16 mouse cellular contexts compared by ENCODE assay signal in the genomic region with DNA sequence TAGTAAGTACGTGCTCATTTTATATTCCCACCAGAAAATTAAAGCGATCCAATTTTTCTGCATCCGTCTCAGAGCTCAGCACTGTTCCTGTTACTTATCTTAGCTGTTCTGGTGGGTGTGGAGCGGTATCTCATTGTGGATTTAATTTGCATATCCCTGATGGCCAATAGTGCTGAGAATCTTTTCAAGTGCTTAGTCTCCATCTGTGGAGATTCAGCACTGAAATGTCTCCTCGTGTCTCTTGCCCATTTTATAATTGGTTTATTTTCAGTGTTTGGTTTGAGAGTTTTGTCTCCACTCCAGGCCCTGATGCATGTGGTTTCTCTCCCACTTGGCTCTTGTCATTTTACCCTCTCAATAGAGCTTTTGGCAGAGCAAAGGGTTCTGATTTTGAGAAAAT.
DNase-seq lines count a peak whose midpoint lies in the region; ATAC-seq and TF ChIP-seq lines count a peak whose summit lies in the region.
"Had no signal": no experiment of that assay in that cellular context is flagged by ENCODE, and none has a peak within 500 bp of the region (broad histone marks: within the 10 kb centered on the region; RNA-seq: fewer than 3 reads in every experiment).

No protein-coding gene starts in this region.

- ATAC-seq in forebrain, postnatal 0 days: peak; percentile 95
- ATAC-seq in forebrain, embryonic 12.5 days (ENCODE audit: low FRiP score): no peak
- ATAC-seq in midbrain, embryonic 14.5 days (ENCODE audit: low FRiP score, low TSS enrichment): no peak
- ATAC-seq in liver, postnatal 0 days: no peak
- ATAC-seq: lung, postnatal 0 days had no signal

- no peak overlapping the region for H3K27ac ChIP-seq in forebrain, postnatal 0 days (ENCODE audit: low read depth, low read length)
- H3K27ac ChIP-seq in forebrain, embryonic 12.5 days: no peak overlapping the region
- no peak overlapping the region for H3K27ac ChIP-seq in midbrain, embryonic 14.5 days (replicated peaks; ENCODE audit: low read depth, low read length)
- H3K27ac ChIP-seq in midbrain, embryonic 10.5 days (replicated peaks): no peak overlapping the region
- H3K27ac ChIP-seq in left cerebral cortex, adult 2 months: peak overlapping the region; percentile 76
- H3K27ac ChIP-seq in liver, postnatal 0 days (ENCODE audit: low read depth): no peak overlapping the region
- H3K27ac ChIP-seq: embryonic facial prominence, embryonic 10.5 days; gastrocnemius, adult 2 months; liver, embryonic 13.5 days; stomach, embryonic 15.5 days had no signal

- H3K36me3 ChIP-seq in forebrain, postnatal 0 days (ENCODE audit: insufficient read depth): no peaks in the 10 kb centered on the region
- no peaks in the 10 kb centered on the region for H3K36me3 ChIP-seq in forebrain, embryonic 12.5 days (replicated peaks)
- H3K36me3 ChIP-seq in midbrain, embryonic 14.5 days (ENCODE audit: control insufficient read depth, insufficient read depth, low read length): no peaks in the 10 kb centered on the region
- H3K36me3 ChIP-seq in midbrain, embryonic 10.5 days: no peaks in the 10 kb centered on the region
- H3K36me3 ChIP-seq in liver, postnatal 0 days (replicated peaks; ENCODE audit: insufficient read depth, low read length): no peaks in the 10 kb centered on the region
- H3K36me3 ChIP-seq: embryonic facial prominence, embryonic 10.5 days; liver, embryonic 13.5 days; stomach, embryonic 15.5 days had no signal

- no peak for TF ChIP-seq CTCF in forebrain, postnatal 0 days (IDR thresholded peaks at IDR 0.05; ENCODE audit: low read depth)
- no peak for TF ChIP-seq CTCF in left cerebral cortex, adult 2 months (IDR thresholded peaks at IDR 0.05)
- no peak for TF ChIP-seq CTCF in liver, postnatal 0 days (IDR thresholded peaks at IDR 0.05; ENCODE audit: low read depth)

- TF ChIP-seq EP300 in liver, postnatal 0 days (IDR thresholded peaks at IDR 0.05; ENCODE audit: low read depth): no peak

- 52% methylated on average over 5 of the region's 5 CpGs for WGBS in forebrain, postnatal 0 days
- 85% methylated on average over 5 of the region's 5 CpGs for WGBS in forebrain, embryonic 12.5 days
- 52% methylated on average over 5 of the region's 5 CpGs for WGBS in midbrain, embryonic 14.5 days
- 87% methylated on average over 5 of the region's 5 CpGs for WGBS in midbrain, embryonic 10.5 days
- WGBS in liver, postnatal 0 days (ENCODE audit: insufficient replicate concordance): 80% methylated on average over 5 of the region's 5 CpGs

- intact Hi-C loops in left cerebral cortex, adult 2 months (cut with DNase I): no loop called here
- intact Hi-C loops in heart, postnatal 36 days (cut with DNase I): no loop called here

- peak; percentile 60 for DNase-seq in forebrain, postnatal 0 days
- peak; percentile 15 for DNase-seq in midbrain, embryonic 14.5 days
- DNase-seq in midbrain, embryonic 10.5 days (ENCODE audit: low spot score): no peak
- DNase-seq in brain, embryonic 18.5 days (ENCODE audit: low read depth, low spot score): peak; percentile 50
- no peak for DNase-seq in left cerebral cortex, adult 2 months (ENCODE audit: extremely low spot score in 1 of 2, low spot score in 2 of 2)
- no peak for DNase-seq in liver, postnatal 0 days
- no peak for DNase-seq in heart, postnatal 36 days
- DNase-seq: adrenal gland, adult 2 months; cerebellum, adult 18-20 months; cerebellum, postnatal 36 days; gastrocnemius, adult 2 months; liver, embryonic 13.5 days had no signal

- no peak overlapping the region for H3K4me3 ChIP-seq in forebrain, postnatal 0 days (ENCODE audit: low read depth, low read length)
- H3K4me3 ChIP-seq in forebrain, embryonic 12.5 days (replicated peaks): no peak overlapping the region
- no peak overlapping the region for H3K4me3 ChIP-seq in midbrain, embryonic 14.5 days (replicated peaks; ENCODE audit: low read depth, low read length)
- no peak overlapping the region for H3K4me3 ChIP-seq in midbrain, embryonic 10.5 days
- no peak overlapping the region for H3K4me3 ChIP-seq in left cerebral cortex, adult 2 months
- H3K4me3 ChIP-seq in liver, postnatal 0 days (ENCODE audit: low read depth, low read length): no peak overlapping the region
- H3K4me3 ChIP-seq: embryonic facial prominence, embryonic 10.5 days; gastrocnemius, adult 2 months; liver, embryonic 13.5 days; stomach, embryonic 15.5 days had no signal

- no peak overlapping the region for H3K4me2 ChIP-seq in forebrain, postnatal 0 days (ENCODE audit: low read depth)
- H3K4me2 ChIP-seq in forebrain, embryonic 12.5 days: no peak overlapping the region
- H3K4me2 ChIP-seq in midbrain, embryonic 14.5 days (ENCODE audit: low read length): no peak overlapping the region
- no peak overlapping the region for H3K4me2 ChIP-seq in liver, postnatal 0 days (ENCODE audit: low read depth, low read length)
- H3K4me2 ChIP-seq: liver, embryonic 13.5 days; stomach, embryonic 15.5 days had no signal

- no peak overlapping the region for H3K9ac ChIP-seq in forebrain, postnatal 0 days
- H3K9ac ChIP-seq in forebrain, embryonic 12.5 days: no peak overlapping the region
- H3K9ac ChIP-seq in midbrain, embryonic 14.5 days (replicated peaks; ENCODE audit: low read length): no peak overlapping the region
- no peak overlapping the region for H3K9ac ChIP-seq in liver, postnatal 0 days (replicated peaks)
- H3K9ac ChIP-seq: liver, embryonic 13.5 days; stomach, embryonic 15.5 days had no signal

- no peaks in the 10 kb centered on the region for H3K27me3 ChIP-seq in forebrain, postnatal 0 days (ENCODE audit: insufficient read depth, low read length)
- H3K27me3 ChIP-seq in forebrain, embryonic 12.5 days: no peaks in the 10 kb centered on the region
- H3K27me3 ChIP-seq in midbrain, embryonic 14.5 days (ENCODE audit: control insufficient read depth, insufficient read depth, low read length): no peaks in the 10 kb centered on the region
- H3K27me3 ChIP-seq in midbrain, embryonic 10.5 days (ENCODE audit: low read depth, poor library complexity, severe bottlenecking): no peaks in the 10 kb centered on the region
- no peaks in the 10 kb centered on the region for H3K27me3 ChIP-seq in liver, postnatal 0 days (ENCODE audit: insufficient read depth, low read length)
- H3K27me3 ChIP-seq: liver, embryonic 13.5 days; stomach, embryonic 15.5 days had no signal

- no peaks in the 10 kb centered on the region for H3K9me3 ChIP-seq in forebrain, postnatal 0 days (ENCODE audit: low read length)
- no peaks in the 10 kb centered on the region for H3K9me3 ChIP-seq in forebrain, embryonic 12.5 days
- no peaks in the 10 kb centered on the region for H3K9me3 ChIP-seq in midbrain, embryonic 14.5 days (ENCODE audit: control insufficient read depth, low read length)
- no peaks in the 10 kb centered on the region for H3K9me3 ChIP-seq in midbrain, embryonic 10.5 days (replicated peaks)
- H3K9me3 ChIP-seq in liver, postnatal 0 days (ENCODE audit: low read length): no peaks in the 10 kb centered on the region
- H3K9me3 ChIP-seq: embryonic facial prominence, embryonic 10.5 days; liver, embryonic 13.5 days; stomach, embryonic 15.5 days had no signal

- no peaks in the 10 kb centered on the region for H3K4me1 ChIP-seq in forebrain, postnatal 0 days (ENCODE audit: insufficient read depth)
- no peaks in the 10 kb centered on the region for H3K4me1 ChIP-seq in forebrain, embryonic 12.5 days
- no peaks in the 10 kb centered on the region for H3K4me1 ChIP-seq in midbrain, embryonic 14.5 days (ENCODE audit: control insufficient read depth, insufficient read depth, low read length)
- peaks cover 3% of the 10 kb centered on the region; the same call in 1 of the 2 replicates for H3K4me1 ChIP-seq in midbrain, embryonic 10.5 days
- no peaks in the 10 kb centered on the region for H3K4me1 ChIP-seq in liver, postnatal 0 days (ENCODE audit: insufficient read depth)
- H3K4me1 ChIP-seq: embryonic facial prominence, embryonic 10.5 days; liver, embryonic 13.5 days; stomach, embryonic 15.5 days had no signal

Comparison
In these comparisons a context has a peak if more than half of its experiments do, and no peak if none do; other contexts are left out.
1. DNase-seq: peak in forebrain, postnatal 0 days (single experiment), midbrain, embryonic 14.5 days (single experiment) and brain, embryonic 18.5 days (single experiment); none in midbrain, embryonic 10.5 days (single experiment), left cerebral cortex, adult 2 months (0 of 2), liver, postnatal 0 days (single experiment) and heart, postnatal 36 days (0 of 2).